Mouse (Mus musculus) spleen, adult 18-20 months (tissue): ENCODE results near the gene Abca5.
A peak's percentile ranks its signal among the peaks of the same experiment; 100 is the strongest.

Experiments
- DNase-seq, 2 experiments: peaks; one replicate each; pipeline ENCODE4 v3.0.0; 2022; ENCODE audit warnings: mixed read lengths in 2 of 2

Gene Abca5

DNA sequence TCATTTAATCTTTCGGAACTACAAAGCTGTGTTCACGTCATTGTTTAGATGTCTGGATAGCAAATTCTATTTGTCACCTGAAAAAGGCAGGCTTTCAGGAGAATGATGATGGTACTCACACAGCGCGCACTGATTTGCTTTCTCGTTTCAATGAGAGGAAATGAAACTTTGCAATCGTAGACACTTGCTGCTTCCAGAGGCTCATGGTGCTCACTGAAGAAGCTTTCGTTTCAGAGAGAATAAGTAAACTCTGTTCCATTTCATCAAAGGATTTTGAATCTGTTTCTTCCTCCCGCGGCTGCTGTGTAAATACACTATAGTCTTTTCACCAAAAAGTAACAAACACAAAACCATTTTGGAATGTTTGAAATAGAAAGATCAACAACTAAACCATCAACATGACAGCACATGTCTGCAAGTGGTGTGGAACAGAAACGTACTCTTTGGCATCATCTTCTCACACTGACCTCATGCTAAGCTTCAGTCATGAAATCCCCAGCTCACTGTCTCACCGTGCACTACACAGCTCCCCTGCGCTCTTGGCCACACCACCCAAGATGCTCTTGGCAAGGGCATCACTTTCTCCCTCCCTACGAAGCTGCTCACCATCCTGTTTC is 39.5 kb downstream of the Abca5 start:
- DNase-seq = no peak

GRCm38 (mm10) chr11:110290586-110290985 is 46.9 kb downstream of the Abca5 start:
- DNase-seq = no peak

DNA sequence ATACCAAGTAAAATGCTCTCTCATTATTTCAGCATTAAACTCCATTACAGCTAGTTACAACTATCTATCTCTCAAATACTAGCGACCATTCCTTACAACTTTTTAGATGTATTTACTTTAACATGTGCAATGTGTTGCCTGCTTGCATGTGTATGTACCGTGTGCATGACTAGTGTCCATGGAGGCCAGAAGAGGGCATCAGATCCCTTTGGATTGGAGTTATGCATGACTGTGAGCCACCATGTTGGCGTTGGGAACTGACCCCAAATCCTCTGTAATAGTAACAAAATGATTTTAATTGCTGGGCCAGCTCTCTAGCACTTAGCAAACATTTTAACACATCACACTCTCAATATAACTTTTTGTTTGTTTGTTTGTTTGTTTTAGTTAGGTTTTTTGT is 49.1 kb downstream of the Abca5 start:
- no peak for DNase-seq

DNA sequence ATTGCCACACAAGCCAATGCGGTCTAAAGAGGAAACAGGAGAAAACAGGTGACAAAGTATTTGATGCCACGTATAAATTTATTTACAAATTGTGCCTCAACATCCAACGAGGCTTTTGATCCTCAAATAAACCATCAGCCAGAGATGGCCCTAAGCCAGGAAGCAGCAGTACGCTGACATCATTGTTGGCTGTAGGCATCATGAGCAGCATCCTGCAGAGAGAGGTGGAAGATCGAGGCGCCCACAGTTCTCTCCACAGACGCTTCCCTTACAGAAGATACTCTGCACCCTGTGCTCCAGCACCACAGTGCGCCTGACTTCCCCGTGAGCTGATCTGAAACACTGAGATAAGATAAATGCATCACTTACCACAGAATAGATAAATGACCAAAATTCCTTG is 49.8 kb downstream of the Abca5 start:
- no peak for DNase-seq

DNA sequence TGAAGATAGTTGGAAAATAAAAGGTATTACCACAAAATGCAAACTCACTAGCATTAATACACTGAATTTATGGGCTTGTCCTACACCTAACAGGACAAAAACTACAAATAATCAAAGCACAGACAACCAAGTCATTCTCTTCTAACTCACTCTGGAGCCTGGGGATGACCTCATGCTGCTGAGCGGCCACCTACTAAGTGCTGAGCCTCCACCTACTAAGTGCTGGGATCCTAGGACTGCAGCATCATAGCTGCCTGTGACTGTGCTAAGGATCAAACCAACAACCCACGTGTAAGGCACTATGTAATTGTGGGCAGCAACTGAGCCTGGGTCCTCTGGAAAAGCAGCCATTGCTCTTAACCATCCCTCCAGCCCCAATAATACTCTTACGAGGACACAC is 51.2 kb downstream of the Abca5 start:
- DNase-seq = no peak

- DNase-seq = no peak
Observed at GRCm38 (mm10) chr11:110284849-110285248, 52.7 kb downstream of the Abca5 start.

DNA sequence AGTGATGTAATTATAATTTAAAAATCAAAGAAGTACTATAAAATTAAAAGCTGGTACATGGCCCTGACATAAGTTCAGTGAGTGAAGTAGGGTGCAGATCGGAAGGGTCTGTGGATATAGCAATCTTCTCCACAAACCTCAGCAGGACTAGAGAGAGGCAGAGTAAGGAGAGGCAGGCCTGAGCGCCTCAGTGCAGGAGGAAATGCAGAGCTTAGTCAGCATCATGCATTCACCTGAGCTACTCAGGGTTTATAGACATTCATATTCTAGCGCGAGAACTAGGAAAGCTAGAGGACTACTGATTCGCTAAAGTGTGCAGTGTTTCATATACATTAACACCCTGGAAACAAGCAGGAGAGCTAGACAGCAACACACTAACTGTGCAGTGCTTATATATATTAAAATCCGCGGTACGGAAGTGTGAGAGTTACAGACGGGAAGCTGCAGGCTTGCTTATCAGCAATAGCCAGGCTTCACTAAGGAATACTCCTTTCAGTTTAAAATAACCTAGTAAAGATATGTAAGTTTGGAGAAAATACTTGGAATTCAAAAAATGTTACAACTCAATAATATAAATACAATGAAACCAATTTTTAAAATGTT is 53.2 kb downstream of the Abca5 start:
- no peak for DNase-seq

GRCm38 (mm10) chr11:110274794-110275193 is 62.7 kb downstream of the Abca5 start:
- DNase-seq = no peak

- peak in 1 of 2 experiments; percentile 39 for DNase-seq
Observed at GRCm38 (mm10) chr11:110271745-110272144, 65.8 kb downstream of the Abca5 start.

- peak; percentile 63 to 89 for DNase-seq
Observed at GRCm38 (mm10) chr11:110268244-110268844, 69.2 kb downstream of the Abca5 start.

DNA sequence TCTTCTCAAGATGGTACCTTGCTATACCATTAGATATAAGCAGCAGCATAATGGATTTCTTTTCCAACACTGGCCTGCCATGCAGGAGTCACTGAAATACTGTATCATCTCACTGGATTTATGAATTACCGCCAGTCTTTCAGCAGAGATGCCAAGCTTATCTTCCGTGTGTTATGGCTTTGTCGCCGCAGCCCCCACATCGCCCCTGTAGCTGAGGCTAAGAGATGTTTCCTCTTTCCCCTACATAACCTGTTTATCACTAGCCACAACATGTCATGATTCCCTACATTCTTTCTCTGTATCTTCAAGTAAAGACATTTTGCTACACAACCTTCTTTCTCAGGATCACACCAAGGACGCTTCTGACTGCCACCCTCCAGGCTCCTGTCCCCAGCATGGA is 70.3 kb downstream of the Abca5 start:
- DNase-seq = no peak

DNA sequence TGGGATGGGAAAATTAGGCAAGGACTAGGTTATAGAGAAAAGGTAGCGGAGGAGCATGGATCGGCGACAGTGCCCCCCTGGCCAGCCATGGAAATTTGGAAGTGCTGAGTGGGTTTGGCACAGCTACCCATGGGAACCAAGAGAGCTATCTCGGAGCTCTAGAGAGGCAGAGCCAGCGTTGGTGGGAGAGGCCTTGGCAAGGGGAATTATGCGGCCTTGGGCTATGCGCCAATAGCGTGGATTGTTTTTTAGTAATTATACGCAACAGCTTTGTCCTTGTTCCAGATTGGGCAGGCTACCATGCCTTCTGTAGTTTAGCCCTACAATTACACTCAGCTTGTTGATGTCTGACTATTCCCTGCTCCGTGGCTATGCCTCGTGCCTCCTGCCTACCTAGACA is 70.8 kb downstream of the Abca5 start:
- DNase-seq = no peak

DNA sequence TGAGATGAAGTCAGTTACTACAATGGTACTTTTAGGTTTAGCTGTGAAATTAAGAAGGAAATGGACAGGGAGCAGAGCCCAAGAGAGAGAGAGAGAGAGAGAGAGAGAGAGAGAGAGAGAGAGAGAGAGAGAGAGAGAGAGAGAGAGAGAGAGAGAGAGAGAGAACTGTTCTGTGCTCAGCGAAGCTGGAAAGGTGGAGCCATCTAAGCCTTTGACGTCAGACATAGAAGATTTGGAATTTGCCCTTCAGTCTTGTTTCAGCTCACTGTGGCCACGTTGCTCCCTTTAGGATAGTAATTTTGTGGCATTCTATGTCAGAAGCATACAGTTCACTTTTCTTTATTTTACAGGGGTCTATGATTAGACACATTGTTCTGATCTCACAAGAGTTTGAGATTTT is 75.6 kb downstream of the Abca5 start:
- no peak for DNase-seq

DNA sequence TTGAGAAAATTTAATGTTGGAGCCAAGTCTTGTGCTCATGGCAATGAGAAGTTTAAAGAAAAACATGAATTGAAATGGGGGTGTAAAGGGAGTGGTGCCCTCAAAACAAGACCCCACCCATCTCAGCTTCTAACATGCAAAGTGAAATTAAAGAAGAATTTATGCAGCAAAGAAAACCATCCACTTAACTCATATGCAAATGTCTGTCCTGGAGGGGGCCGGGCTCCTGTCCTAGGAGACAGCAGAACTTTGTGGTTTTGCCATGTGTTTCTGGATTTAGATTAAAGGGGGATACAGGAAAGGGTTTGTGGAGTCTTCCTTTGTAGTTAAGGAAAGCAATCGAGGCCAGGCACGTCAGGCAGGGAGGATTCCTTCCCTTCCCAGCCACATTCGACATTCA is 79.6 kb downstream of the Abca5 start:
- DNase-seq = no peak

DNA sequence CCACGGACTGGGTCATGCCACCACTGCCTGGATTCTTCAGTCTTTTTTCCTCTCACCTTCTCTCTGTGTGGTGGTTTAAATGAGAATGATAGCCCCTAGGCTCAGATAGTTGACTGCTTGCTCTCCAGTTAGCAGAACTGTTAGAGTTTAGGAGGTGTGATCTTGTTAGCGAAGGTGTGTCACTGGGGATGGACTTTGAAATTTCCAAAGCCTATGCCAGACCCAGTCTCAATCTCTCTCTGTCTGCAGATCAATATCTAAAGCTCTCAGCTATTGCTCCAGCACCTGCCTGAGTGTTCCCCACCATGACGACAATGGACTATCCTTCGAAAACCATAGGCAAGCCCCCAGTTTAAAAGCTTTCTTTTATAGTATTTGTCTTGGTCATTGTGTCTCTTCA is 80.5 kb downstream of the Abca5 start:
- no peak for DNase-seq

DNA sequence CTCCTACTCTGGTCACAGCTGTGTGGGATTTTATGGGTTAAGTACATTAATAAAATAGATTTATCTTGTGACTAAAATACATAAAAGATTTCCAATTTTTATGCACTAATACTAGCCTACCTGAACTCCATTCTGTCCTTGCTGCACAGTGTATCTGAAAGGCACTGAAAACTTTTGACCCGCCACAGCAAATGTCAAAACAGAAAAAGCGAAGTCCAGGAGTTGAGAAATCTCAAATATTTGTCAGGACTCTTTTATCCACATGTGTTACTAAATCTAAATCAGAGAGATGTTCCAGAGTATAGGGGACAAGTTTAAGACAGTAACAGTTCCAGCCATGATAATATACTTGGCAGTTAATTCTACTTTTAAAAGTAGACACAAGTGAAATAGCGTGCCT is 85.3 kb downstream of the Abca5 start:
- no peak for DNase-seq

- DNase-seq = no peak
Observed at GRCm38 (mm10) chr11:110251534-110251933, 86.0 kb downstream of the Abca5 start, which contains the start of gene Abca6. TSS of gene Abca6 (minus strand) at chr11:110251776.

DNA sequence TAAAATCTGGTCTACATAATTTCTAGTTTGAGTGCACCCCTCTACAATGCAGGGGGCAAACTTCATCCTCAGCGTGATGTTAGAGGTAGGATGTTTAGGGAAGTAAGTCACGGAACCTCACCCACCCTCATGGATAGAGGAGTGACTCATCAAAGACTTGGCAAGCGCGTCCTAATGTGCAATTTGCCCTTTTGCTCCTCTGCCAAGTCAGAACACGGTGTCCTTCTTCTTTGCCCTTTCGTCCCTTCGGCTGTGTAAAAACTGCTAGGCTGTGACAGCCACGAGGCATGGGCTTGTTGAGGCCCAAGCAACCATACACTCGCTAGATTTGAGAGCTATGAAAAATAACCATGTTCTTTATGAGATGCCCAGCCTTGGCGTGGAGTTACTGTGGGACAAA is 92.8 kb downstream of the Abca5 start:
- no peak for DNase-seq

- DNase-seq = no peak
Observed at GRCm38 (mm10) chr11:110237466-110237865, 100.0 kb downstream of the Abca5 start.

GRCm38 (mm10) chr11:110232975-110233374 is 104.5 kb downstream of the Abca5 start:
- no peak for DNase-seq
